Comparison of ENCODE assay signal across 8 mouse cellular contexts in the genomic region with DNA sequence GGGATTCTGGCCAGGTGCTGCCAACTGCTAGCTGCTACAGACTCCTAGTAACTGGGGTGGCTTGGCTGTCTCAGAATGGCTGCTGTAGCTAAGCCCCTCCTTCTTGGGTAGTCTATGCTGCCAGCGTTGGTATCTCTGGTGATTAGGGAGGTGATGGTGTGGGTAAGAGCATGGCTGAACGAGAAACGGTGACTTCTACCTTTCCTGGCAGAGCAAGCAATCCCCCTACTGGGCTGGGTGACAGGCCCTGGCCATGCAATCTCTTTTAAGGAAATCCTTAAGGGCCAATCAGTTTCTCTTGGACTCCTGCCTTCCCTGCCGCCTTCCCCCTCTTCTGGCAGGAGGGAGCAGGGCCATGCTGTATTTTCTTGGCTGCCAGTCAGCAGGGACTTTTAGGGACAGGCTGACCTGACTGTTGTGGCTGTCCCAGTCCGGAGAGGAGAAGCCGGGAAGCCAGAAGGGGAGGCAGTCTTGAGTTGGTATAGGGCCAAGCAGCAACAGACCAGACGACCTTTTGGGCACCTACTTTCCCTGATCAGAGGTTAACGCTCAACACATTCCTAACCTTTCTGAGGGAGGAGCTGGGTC.
DNase-seq lines count a peak whose midpoint lies in the region; ATAC-seq lines count a peak whose summit lies in the region.

No protein-coding gene starts in this region.

- peak; percentile 72 for DNase-seq in right cerebral cortex, adult 18-20 months
- no peak for DNase-seq in right cerebral cortex, postnatal 36 days (ENCODE audit: low spot score in 2 of 2)
- DNase-seq in heart, postnatal 25 days (ENCODE audit: low spot score), result peak; percentile 67
- DNase-seq in kidney, postnatal 36 days, result peak; percentile 73 to 80
- peak; percentile 60 for DNase-seq in skeletal muscle tissue, adult 2 months (ENCODE audit: low read depth, low spot score)

- peak overlapping the region; percentile 70 for H3K27ac ChIP-seq in forebrain, embryonic 15.5 days (replicated peaks)
- H3K27ac ChIP-seq in lung, embryonic 16.5 days (ENCODE audit: low read length), result peak overlapping the region; percentile 60

- WGBS in forebrain, embryonic 15.5 days, result 20% methylated on average over 8 of the region's 8 CpGs
- 8% methylated on average over 8 of the region's 8 CpGs for whole genome bisulfite sequencing in lung, embryonic 16.5 days

- intact Hi-C loops in heart, postnatal 25 days (cut with DNase I), result loop anchor here (2.0 to 5.0 kb wide), 2 partner anchors 35 to 101 kb away; no protein-coding TSS in a partner anchor

- H3K27me3 ChIP-seq in forebrain, embryonic 15.5 days, result no peaks in the 10 kb centered on the region
- peaks cover 10% of the 10 kb centered on the region for H3K27me3 ChIP-seq in lung, embryonic 16.5 days (ENCODE audit: control insufficient read depth, insufficient read depth, low read depth, low read length)

- no peak for ATAC-seq in forebrain, embryonic 15.5 days (replicated peaks)
- ATAC-seq in lung, embryonic 16.5 days (ENCODE audit: low read depth), result peak; percentile 46
- ATAC-seq in erythroid progenitor cell, adult 5-6 weeks (replicated peaks; ENCODE audit: low FRiP score, poor library complexity, severe bottlenecking), result no peak

- peak overlapping the region; percentile 90 for H3K4me2 ChIP-seq in forebrain, embryonic 15.5 days (replicated peaks)
- H3K4me2 ChIP-seq in lung, embryonic 16.5 days (ENCODE audit: low read depth, low read length), result peak overlapping the region; percentile 99

- no peaks in the 10 kb centered on the region for H3K36me3 ChIP-seq in forebrain, embryonic 15.5 days
- H3K36me3 ChIP-seq in lung, embryonic 16.5 days (ENCODE audit: control insufficient read depth, insufficient read depth, low read length), result no peaks in the 10 kb centered on the region

- H3K4me1 ChIP-seq in forebrain, embryonic 15.5 days, result peaks cover 56% of the 10 kb centered on the region
- H3K4me1 ChIP-seq in lung, embryonic 16.5 days (replicated peaks; ENCODE audit: control insufficient read depth, insufficient read depth, low read length), result peaks cover 41% of the 10 kb centered on the region

- peak overlapping the region; percentile 57 for H3K4me3 ChIP-seq in forebrain, embryonic 15.5 days
- peak overlapping the region; percentile 66 for H3K4me3 ChIP-seq in lung, embryonic 16.5 days (ENCODE audit: low read length)

- no peaks in the 10 kb centered on the region for H3K9me3 ChIP-seq in forebrain, embryonic 15.5 days
- no peaks in the 10 kb centered on the region for H3K9me3 ChIP-seq in lung, embryonic 16.5 days (ENCODE audit: control insufficient read depth, low read length)

- peak overlapping the region; percentile 65 for H3K9ac ChIP-seq in forebrain, embryonic 15.5 days (replicated peaks)
- peak overlapping the region; percentile 75 for H3K9ac ChIP-seq in lung, embryonic 16.5 days (ENCODE audit: low read length)

Comparison
In these comparisons a context has a peak if more than half of its experiments do, and no peak if none do; other contexts are left out.
1. DNase-seq: peak in right cerebral cortex, adult 18-20 months (single experiment), heart, postnatal 25 days (single experiment), kidney, postnatal 36 days (2 of 2) and skeletal muscle tissue, adult 2 months (single experiment); none in right cerebral cortex, postnatal 36 days (0 of 2).